Mouse (Mus musculus) testis, adult 2 months (tissue): ENCODE measurements around the gene Itpk1. TPM values are rescaled to one million over a fixed set of nuclear protein-coding genes. Genes with fewer than 3 reads are reported as not detected.
A peak's percentile ranks its signal among the peaks of the same experiment; 100 is the strongest.

Experiments
- H3K27ac ChIP-seq: fragments of 200-500 bp; 2 replicates; pipeline ENCODE4 v1.5.1; 2012; ENCODE audit warnings: low read depth, low read length; ENCODE audit not compliant: control insufficient read depth, insufficient read depth
- H3K27me3 ChIP-seq: fragments of 200-500 bp; 2 replicates; pipeline ENCODE4 v1.6.1; 2012; ENCODE audit warnings: mild to moderate bottlenecking, low read length, moderate library complexity; ENCODE audit not compliant: control insufficient read depth, insufficient read depth
- H3K36me3 ChIP-seq: fragments of 200-500 bp; 2 replicates; pipeline ENCODE4 v1.6.1; 2012; ENCODE audit warnings: mild to moderate bottlenecking, low read length; ENCODE audit not compliant: control insufficient read depth, insufficient read depth
- H3K4me1 ChIP-seq: fragments of 200-500 bp; 2 replicates; pipeline ENCODE4 v1.6.1; 2012; ENCODE audit warnings: low read length; ENCODE audit not compliant: control insufficient read depth, insufficient read depth
- H3K4me3 ChIP-seq: fragments of 200-500 bp; 2 replicates; pipeline ENCODE4 v1.5.1; 2012; ENCODE audit warnings: low read depth, mild to moderate bottlenecking, low read length, moderate library complexity, mixed read lengths; ENCODE audit not compliant: control insufficient read depth
- CTCF ChIP-seq: fragments of 200-500 bp; IDR thresholded peaks from 2 replicates; pipeline ENCODE4 v1.5.1; 2012; ENCODE audit warnings: low read depth, mild to moderate bottlenecking, inconsistent platforms, low read length, moderate library complexity; ENCODE audit not compliant: control insufficient read depth, insufficient read depth, insufficient replicate concordance
- POLR2A ChIP-seq: fragments of 200-500 bp; IDR thresholded peaks from 2 replicates; pipeline ENCODE4 v1.6.1; 2012; ENCODE audit warnings: low read depth, mild to moderate bottlenecking, inconsistent platforms, low read length, moderate library complexity; ENCODE audit not compliant: control insufficient read depth
- polyA plus RNA-seq: library from polyadenylated mRNA; depleted of rRNA; stranded (reverse); fragments of >200 nt; gene quantifications from 2 replicates; pipeline ENCODE4 v1.2.3, GENCODE M21; 2012

Itpk1 gene
- polyA plus RNA-seq, 1 experiment = 32.3 TPM

- TF ChIP-seq POLR2A (no peak), CTCF (no peak)
- Histone ChIP-seq H3K4me3 (no peak overlapping the region), H3K27me3 (no peaks in the 10 kb centered on the region), H3K4me1 (peaks cover 5% of the 10 kb centered on the region), H3K36me3 (no peaks in the 10 kb centered on the region), H3K27ac (no peak overlapping the region)
Observed at GRCm38 (mm10) chr12:102722966-102723365, 18.2 kb upstream of the Itpk1 start.

DNA sequence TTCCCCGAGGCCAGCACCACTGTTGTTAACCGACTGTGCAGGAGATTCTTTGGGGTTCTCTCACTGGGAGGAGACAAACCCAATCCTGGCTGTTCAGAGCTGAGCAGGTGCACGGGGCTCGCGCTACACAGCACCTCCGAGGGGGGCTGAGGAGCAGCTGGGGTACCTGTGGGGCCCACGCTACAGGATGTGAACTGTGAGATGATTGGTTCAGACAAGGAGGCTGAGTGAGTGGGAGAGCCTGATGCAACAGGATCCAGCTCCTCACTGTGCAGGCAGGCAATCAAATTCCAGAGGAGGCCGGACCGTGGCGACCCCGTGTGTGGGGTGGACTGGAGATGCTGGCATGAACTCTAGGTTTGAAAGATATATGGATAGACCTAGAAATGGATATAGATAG is 17.7 kb upstream of the Itpk1 start:
- Histone ChIP-seq H3K4me3 (peak overlapping the region; percentile 29; the same call in 1 of the 2 replicates), H3K27ac (no peak overlapping the region), H3K36me3 (no peaks in the 10 kb centered on the region), H3K27me3 (no peaks in the 10 kb centered on the region), H3K4me1 (peaks cover 5% of the 10 kb centered on the region)
- TF ChIP-seq POLR2A (no peak), CTCF (no peak)

DNA sequence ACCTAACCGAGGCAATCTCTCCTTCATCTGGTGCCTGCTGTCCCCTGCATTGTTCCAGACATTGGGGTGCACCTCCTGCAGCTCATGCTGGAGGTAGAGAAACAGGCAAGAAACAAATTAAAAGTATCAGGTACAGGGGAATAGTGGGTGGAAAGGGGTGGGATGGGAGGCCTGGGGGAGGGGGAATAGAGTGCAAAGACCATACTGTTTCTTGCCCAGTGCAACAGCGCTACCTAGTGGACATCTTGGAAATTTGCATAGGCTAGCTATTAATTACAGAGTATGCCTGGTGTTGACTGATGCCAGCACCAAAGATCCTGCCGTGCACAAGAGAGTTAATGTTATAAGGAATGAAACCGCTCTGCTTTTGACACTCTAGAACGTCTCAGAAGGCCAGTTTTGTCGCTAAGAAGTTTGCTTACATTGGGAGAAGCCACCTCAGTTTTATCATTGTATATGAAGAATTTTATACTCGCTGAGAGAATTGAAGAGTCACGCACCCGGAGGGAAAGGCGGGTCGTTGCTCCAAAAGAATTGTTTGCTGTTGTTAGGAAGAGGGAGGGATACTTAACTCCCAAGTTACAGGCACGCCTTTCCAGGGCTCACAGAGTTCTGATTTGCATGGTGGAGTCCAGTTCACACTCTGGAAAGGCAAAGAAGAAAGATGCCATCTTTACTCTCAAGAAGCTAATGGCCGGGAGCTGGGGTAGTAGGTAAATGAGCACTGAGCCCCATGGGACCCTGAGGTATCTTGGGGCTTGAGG is 15.0 kb upstream of the Itpk1 start:
- Histone ChIP-seq H3K27ac (no peak overlapping the region), H3K36me3 (no peaks in the 10 kb centered on the region), H3K27me3 (no peaks in the 10 kb centered on the region), H3K4me3 (no peak overlapping the region), H3K4me1 (peaks cover 5% of the 10 kb centered on the region)
- TF ChIP-seq CTCF (peak; percentile 35; the same call in 1 of the 2 replicates), POLR2A (no peak)

GRCm38 (mm10) chr12:102714654-102715395 is 10.1 kb upstream of the Itpk1 start:
- no peaks in the 10 kb centered on the region for H3K27me3 ChIP-seq
- H3K27ac ChIP-seq = no peak overlapping the region
- no peaks in the 10 kb centered on the region for H3K36me3 ChIP-seq
- TF ChIP-seq CTCF = no peak
- H3K4me3 ChIP-seq = no peak overlapping the region
- no peaks in the 10 kb centered on the region for H3K4me1 ChIP-seq

- no peaks in the 10 kb centered on the region for H3K4me1 ChIP-seq
- no peak for TF ChIP-seq POLR2A
- no peak for TF ChIP-seq CTCF
- H3K27ac ChIP-seq = no peak overlapping the region
- H3K36me3 ChIP-seq = no peaks in the 10 kb centered on the region
- no peaks in the 10 kb centered on the region for H3K27me3 ChIP-seq
- no peak overlapping the region for H3K4me3 ChIP-seq
Observed at GRCm38 (mm10) chr12:102714116-102714515, 9.4 kb upstream of the Itpk1 start.

- Histone ChIP-seq H3K27ac (no peak overlapping the region), H3K4me1 (no peaks in the 10 kb centered on the region), H3K4me3 (no peak overlapping the region), H3K36me3 (no peaks in the 10 kb centered on the region), H3K27me3 (no peaks in the 10 kb centered on the region)
- TF ChIP-seq POLR2A (no peak), CTCF (no peak)
Observed at GRCm38 (mm10) chr12:102713153-102713865, 8.6 kb upstream of the Itpk1 start.

GRCm38 (mm10) chr12:102710851-102711375 is 6.2 kb upstream of the Itpk1 start:
- no peak overlapping the region for H3K4me3 ChIP-seq
- TF ChIP-seq POLR2A = no peak
- no peak for TF ChIP-seq CTCF
- no peaks in the 10 kb centered on the region for H3K36me3 ChIP-seq
- peaks cover 4% of the 10 kb centered on the region for H3K4me1 ChIP-seq
- no peak overlapping the region for H3K27ac ChIP-seq
- no peaks in the 10 kb centered on the region for H3K27me3 ChIP-seq
